Mouse (Mus musculus): Measurements from ENCODE around the gene Slc38a5.

The Slc38a5 gene

DNA sequence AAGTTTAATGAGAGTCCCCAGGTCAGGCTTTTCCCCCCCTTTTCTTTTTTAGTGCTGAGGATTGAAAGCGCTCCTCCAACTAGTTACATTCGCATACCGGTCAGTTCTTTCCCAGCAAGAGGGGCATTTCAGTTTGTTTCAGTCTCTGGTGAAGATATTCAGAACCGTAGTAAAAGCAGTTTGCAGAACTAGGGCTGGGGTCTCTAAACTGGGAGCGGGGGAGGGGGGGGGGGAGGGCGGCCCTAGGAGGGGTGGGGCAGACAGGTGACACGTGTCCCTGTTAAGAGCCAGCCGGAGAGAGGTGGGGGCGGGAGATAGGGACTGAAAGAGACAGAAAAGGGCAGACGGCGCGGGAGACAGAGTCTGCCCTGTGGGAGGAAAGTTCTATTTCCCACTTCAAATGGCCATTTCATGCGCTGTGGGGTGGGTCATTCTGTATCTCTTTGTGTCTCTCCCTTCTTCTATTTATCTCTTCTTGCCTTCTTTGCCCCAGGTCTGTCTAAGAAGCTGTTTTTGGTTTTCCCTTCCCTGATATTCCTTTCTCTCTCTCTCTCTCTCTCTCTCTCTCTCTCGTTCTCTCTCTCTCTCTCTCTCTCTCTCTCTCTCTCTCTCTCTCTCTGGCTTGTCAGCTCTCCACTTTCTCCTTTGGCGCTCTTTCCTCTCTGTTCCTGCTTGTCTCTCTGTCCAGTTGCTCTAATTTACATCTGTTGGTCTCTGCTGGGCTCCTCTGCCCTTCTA, at the start of gene Slc38a5:
TSS of gene Slc38a5 (plus strand) at position 51 of the 738 bp plus-strand sequence.
- no peak for DNase-seq (ENCODE audit: low spot score)

DNA sequence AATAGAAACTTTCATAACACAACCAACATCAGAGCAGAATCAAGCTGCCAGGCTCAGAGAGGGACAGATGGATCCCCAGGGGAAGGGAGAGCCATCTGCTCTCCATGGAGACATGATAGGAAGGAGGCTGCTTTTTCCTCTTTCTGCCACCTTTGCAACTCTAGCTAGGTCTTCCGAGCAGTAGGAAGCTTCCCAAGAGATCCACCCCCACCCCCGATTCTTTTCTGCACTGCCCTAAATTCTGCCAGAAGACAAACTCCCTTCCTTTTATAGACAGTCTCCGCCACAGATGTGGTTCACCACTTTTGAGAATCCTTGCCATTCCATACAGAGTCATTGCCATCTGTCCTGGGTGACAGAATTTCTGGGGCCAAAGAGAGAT, 48.6 kb upstream of the Slc38a5 start:
- no peak for DNase-seq (ENCODE audit: low spot score)

DNA sequence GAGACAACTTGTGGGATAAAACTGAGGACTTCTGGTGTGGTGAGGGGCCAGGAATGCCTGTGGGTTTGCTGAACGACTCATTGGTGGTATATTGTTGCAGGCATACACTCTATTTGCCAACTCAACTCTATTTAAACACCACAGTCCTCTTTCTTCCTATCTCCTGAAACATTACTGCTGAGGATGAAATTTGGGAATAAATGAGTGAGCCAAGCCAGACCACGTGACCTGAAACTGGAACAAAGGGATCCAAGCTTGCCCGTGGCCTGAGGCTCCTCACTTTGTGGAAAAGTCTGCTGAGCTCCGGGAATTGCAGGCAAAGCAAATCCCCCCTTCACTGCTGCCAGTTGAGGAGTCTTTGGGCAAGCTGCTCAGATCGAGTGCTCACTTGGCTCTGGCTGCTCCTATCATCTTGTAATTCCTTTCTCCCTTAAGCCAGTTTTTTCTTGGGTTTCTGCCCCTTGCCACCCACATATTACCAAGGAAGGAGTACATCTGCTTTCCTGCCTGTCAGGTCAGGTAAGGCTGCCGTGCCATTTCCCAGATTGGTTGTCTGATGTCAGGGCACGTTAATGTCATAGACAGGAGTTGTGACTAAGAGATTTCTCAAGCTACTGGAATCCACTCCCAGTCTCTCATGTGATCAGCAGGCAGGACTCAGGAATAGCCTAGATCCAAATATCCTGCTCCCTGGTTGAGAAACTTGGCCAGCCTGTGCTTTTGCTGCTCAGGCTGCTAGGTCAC, 48.1 kb upstream of the Slc38a5 start:
- no peak for DNase-seq (ENCODE audit: low spot score)

DNA sequence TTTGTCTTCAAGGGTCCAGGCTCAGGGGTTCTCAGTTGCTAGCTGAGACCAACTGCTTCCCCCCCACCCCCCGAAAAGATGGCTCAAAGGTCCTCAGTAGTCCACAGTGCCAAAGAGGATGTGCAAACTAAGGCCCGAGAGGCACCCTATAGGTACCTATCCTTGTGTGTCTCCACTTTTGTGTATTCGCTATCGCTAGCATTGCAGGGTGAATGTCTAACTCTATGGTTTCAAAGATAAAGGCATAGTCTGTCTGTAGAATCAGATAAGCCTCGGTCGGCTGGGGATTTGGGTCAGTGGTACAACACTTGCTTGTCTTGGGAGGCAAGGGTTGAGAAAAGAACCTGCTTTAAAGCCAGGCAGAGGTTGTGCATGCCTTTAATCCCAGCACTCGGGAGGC, 47.5 kb upstream of the Slc38a5 start:
- no peak for DNase-seq (ENCODE audit: low spot score)

DNA sequence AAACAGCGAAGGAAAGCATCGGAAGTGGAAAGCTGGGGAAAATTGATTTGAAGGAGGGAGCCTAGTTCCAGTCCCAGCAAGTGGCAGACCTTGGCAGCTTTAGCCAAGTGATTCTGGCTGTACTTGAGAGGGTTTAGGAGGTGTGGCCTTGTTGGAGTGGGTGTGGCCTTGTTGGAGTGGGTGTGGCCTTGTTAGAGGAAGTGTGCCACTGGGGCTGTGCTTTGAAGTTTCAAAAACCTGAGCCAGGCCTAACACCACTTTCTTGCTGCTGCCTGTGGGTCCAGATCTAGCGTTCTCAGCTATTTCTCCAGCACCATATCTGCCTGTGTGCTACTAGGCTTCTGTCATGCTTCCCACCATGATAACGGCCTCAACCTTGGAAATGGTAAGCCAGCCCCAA, 40.7 kb upstream of the Slc38a5 start:
- DNase-seq (ENCODE audit: low spot score): no peak

DNA sequence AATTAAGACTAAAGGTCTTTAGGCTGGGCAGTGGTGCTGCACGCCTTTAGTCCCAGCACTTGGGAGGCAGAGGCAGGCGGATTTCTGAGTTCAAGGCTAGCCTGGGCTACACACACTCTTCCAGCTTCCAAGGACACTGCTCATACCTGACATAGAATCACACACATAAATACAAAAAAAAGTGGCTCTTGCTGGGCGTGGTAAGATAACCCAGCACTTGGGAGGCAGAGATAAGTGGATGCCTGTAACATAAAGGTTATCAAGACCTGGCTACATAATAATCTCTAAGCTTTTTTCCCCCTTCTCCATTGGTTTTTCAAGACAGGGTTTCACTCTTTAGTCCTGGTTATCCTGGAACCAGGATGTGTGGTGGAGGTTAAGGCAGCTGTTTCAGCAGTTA, 37.3 kb upstream of the Slc38a5 start:
- DNase-seq (ENCODE audit: low spot score): no peak

DNA sequence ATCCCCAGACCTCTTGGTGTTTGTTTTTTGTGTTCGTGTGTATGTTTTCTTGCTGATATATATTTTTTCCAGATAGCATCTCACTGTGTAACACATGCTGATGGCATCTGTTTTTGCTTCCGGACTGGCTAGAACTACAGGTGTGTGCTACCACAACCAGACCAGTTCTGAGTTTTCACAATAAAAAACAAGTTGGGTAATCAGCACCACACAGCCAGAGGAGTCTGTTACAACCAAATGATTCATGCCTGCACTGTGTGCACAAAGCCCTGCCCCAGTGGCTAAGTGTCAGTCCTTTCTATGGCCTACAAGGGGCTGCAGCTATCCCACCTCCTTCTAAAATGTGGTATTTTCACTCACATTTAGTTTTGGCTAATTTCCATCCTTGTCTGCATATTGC, 34.2 kb upstream of the Slc38a5 start:
- DNase-seq (ENCODE audit: low spot score): no peak

DNA sequence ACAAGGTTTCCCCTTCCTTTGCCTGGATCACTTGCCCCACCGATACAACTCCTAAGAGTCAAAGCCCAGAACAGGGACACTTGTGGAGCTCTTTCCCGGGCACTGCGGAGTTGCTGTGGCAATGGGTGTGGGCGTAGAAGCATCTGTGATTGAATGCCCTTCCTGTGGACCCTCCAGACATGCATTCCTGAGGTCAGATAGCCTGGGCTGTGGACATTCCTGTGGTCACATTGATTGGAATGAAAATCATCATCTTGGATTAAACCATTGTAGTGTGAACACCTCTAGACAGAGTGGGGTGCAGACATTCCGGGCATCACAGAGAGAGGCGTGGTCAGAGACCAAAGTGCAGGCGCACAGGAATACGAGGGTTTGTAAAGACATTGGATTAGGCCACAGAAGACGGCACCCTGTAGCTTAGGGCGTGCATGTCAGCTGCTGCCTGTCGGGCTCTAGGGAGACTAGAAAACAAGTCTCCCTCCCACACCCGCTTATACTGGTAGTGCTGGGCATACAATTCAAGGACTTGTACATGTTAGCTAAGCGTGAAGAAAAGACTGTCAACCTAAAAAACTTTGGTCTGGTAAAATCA, 32.0 kb upstream of the Slc38a5 start:
- no peak for DNase-seq (ENCODE audit: low spot score)

DNA sequence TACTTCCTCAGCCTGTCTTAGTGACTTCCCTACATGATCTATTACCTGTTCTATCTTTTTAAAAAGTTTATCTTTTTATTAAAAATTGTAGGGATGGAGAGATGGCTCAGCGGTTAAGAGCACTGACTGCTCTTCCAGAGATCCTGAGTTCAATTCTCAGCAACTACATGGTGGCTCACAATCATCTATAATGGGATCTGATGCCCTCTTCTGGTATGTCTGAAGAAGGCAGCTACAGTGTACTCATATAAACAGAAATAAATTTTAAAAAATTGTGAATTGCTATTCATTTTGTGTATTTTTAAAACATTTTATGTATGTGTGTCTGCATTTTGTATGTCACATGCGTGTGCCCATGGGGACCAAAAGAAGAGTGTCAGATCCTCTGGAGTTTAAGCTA, 23.3 kb upstream of the Slc38a5 start:
- no peak for DNase-seq (ENCODE audit: low spot score)

DNA sequence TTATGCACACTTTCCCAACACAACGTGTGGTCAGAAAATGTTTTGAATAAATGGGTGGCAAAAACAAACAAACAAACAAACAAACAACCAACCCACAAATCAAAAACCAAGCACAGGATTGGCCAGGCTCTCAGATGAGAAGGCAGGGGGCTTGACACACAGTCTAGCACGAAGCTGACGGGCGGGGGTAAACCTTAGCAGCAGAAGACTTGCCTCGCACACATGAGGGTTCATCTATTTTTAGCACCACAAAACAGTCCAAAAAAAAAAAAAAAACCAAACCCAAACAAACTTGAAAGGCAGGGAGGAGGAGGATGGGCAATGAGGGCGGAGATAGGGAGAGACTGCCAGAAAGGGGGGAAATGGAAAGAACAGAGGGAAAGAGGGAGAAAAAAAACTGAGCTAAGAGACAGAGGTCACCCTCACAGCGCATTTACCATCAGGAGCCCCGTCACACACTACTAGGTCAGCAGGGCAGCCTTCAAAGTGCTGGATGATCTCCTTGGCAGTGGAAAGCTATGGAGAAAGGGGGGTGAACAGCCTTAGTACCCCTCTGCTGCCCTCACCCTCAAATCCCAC, 22.3 kb upstream of the Slc38a5 start:
- no peak for DNase-seq (ENCODE audit: low spot score)

DNA sequence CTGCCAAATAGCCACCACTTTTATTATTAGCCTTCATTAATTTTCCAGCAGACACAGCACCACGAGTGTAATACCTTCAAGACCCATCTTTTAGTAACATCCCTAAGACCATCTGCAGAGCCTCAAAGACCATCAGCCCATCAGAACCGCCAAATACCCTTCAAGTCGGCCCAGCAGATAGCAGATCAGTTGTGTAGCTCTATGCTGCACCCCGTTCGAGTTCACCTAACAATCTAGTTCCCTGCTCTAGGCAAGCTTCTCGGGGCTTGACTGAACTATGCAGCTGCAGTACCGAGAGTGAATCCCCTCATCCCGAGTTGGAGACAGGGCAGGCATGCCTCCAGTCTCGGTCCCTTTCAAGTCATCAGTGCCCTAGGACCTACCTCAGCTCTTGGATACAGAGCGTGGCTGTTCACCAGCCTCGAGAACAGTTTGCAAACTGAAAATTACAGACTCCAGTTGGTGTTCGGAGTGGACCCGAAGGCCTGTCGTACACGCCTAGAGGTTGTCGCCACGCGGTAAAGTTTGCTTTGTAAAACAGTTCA, 19.1 kb upstream of the Slc38a5 start:
- no peak for DNase-seq (ENCODE audit: low spot score)

DNA sequence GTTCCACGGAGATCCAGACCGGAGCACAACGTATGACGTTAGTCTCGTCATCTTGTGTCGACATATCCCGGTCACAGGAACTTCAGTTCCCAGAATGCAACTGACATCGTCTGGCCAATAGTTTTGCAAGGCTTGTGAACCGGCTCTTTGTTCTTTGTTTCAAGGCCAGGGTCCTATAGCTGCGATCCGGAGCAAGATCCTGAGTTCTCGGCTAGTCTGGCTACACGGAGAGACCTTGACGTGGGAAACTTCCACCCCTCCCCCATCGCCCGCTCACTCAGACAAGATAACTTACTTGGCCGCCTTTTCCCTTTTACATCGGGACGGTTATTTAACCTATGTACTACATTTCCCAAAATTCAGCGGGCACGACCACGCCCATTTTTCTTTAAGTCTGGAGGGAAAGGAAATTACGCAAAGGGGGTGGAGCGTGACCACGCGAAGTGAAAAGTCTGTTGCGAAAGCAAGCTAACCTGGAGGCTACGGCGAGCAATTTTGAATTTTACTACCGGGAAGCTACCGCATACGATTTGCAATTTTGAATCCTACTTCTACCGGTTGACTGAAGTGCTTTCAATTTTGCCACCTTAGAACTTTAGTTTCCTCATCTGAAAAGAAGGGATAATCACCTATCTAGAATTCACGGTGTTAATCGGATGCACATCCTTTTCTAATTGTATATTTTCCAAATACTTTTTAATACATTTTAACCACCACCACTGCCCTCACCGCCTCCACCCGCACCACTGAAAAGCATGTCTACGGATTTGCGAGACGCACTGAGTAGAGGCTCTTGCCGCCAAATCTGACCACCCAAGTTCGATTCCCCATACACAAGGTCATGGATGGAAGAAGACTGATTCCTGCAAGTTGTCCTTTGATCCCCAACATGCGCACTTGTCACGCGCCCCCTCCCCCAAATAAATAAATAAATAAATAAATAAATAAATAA, 18.3 kb upstream of the Slc38a5 start, which contains the start of gene Ftsj1:
TSS of gene Ftsj1 (minus strand) at position 73 of the 952 bp plus-strand sequence.
- peak; percentile 81 for DNase-seq (ENCODE audit: low spot score)

DNA sequence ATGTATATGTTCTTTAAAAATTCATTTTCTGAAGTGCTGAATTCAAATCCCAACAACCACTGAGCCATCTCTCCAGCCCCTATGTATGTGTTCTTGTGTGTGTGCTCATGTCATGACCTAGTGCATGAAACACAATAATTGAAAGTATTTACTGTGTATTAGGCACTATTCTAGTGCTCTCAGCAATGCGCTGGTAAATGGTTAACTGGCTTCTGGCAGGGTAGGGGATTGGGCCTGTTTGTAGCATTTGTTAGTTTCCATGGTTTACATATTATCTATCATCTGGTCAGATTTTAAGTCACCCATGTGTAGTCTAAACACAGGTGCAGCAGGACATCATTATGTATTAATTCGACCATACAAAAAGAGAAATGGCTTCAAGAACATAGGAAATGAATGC, 17.2 kb upstream of the Slc38a5 start:
- no peak for DNase-seq (ENCODE audit: low spot score)

DNA sequence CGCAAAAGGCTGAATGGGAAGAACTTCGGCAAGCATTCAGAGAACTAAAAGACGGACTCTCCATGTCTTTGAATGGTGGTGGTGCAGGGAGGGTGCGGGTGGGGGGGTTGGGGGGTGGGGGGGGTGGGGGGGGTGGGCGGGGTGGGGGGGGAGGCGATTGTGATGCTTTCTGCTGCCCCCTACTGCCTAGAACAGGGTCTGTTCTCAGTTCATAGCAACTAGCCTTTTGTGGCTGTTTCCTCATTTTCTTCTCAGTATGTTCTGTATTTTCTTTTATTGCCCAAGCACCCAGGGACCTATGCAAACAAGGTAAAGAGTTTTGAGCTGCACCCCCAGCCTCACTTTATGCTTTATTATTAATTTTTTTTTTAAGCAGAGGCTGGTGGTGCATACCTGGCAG, 15.1 kb upstream of the Slc38a5 start:
- no peak for DNase-seq (ENCODE audit: low spot score)

DNA sequence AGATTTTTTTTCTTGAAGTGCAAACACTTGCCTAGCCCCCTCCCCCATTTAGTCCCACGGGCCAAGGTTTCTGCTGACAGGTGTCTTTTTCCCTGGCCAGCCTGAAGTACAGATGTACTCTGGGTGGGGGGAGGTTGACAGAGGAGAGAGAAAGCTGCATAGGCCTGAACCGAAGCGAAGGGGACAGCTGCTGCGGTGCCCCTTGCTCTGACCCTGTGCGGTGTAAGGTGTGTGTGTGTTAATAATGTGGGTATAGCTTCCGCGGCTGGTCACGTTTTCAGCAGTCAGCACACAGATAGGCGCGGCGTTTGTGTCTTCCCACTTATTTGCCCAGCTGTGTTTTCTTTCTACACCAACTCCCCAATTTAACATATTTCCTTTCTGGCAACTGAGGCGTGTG, 11.5 kb upstream of the Slc38a5 start:
- DNase-seq (ENCODE audit: low spot score): no peak

DNA sequence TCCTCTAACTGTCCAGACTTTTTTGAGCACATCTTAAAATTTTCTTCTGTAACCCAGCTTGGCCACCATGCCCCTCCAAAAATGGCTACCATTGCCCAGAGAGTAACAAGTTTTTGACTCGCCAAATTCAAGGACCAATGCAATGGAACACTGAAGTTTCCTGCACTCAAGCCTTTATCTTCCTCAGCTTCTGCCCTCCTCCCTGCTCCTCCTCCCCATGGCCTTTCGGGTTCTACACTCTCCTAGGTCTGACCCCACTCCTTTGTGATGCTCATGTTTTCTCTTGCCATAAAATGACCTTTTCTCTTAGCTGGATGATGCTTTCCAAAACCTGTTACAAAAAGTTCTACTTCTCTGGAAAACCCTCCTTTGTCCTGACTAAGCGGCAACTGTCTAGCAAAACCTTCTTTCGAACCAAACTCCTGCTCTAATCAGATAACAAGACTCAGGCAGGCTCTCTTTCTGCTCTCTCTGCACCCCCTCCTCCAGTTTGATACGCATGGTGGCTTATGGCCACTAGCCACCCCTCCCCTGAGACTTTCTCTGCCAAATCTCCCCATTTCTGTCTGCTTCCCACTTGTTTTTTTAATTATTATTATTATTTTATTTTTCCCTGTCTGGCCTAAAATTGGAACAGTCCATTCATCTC, 7.7 kb upstream of the Slc38a5 start:
- DNase-seq (ENCODE audit: low spot score): no peak

DNA sequence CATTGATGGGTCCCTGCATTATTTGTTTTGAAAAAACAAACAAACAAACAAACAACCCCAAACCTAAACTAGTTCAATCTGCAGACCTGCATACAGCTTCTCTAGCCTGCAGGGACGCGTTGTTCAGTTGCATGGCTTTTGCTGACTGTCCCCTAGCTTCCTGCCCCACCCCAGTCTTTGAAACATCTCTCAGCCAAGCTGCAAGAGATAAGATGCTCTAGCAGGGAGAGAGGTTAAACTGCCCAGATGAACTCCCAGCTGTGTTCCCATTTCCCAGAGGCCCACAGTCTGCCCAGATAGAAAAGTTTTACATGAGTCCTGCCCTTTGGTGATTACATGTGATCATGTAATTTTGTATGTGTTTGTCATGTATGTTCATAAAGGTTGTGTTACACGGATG, 6.7 kb upstream of the Slc38a5 start:
- DNase-seq (ENCODE audit: low spot score): no peak

DNA sequence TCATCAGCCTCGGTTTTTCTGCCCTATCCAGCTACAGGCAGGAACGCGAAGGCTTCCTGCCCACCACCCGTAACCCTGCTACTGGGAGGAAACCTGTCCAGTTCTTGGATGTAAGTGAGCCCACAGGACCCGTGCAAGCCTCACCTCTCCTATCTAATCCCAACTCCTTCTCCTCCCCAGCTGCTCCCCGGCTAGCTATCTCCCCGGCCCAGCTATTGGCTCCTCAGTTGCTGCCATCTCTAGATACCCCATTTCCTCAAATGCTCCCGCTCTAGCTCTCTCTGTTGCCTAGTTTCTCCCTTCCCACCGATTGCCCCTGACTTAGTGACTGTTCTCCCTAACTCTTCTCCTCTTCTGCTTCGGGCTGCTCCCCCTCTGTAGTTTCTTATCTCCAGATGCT, 1.1 kb downstream of the Slc38a5 start:
- no peak for DNase-seq (ENCODE audit: low spot score)

DNA sequence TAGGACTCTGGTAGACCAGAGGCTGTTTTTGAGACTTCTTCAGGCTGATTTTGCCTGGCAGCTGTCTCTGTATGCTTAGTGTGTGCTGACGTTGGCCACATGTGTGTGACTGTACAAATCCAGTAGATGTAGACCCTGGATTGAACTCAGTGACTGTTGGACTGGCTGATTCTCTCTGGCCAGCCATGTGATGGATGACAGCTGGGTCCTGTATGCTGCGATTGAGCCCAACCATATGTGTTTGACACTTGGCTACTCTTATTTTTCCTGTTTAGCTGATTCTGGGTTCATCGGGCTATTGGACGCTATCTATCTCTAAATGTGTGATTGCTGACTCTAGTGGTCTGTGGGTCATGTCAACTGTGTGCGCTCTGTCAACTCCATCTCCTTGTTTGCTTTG, 3.1 kb downstream of the Slc38a5 start:
- no peak for DNase-seq (ENCODE audit: low spot score)

DNA sequence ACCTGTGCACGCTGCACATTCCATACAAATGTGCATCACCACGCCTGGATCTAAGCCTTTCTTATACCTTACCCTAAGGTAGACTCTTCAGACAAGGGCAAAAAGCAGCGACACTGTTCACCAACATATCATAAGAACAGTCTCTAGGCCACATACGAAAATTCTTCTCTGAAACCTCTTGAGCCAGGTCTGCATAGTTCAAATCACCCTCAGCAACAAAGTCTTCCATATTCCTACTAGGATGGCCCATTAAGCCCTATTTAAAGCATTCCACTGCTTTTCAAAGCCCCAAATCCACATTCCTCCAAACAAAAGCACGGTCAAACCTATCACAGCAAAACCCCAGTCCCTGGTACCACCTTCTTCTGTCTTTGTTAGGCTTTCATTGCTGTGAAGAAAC, 17.7 kb downstream of the Slc38a5 start:
- DNase-seq (ENCODE audit: low spot score): no peak

DNA sequence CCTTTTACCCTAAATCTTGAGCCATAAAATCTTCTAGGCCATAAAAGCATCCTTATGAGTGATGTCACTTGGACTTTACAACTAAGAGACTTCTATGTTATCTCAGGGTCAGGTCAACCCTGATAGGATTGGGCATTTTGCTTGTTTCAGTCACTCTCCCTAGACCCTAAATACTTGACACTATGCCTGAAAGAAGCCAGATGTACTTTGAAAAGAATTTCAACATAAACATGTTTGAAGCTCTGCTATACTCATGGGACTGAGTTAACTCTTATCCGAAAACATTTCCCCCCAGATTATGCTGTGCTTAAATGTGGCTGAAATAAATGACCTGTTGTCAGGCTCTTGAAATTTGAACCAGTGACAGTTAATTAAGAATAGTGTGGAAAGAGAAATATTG, 38.4 kb downstream of the Slc38a5 start:
- no peak for DNase-seq (ENCODE audit: low spot score)

All from testis, postnatal 10 days (tissue).